Mouse (Mus musculus): ENCODE measurements around the gene Urgcp.
"Not testable (repeated sequence)": the region's sequence is repeated elsewhere in the genome, so short reads cannot be mapped to it uniquely, and the experiment has no call there.

DNA sequence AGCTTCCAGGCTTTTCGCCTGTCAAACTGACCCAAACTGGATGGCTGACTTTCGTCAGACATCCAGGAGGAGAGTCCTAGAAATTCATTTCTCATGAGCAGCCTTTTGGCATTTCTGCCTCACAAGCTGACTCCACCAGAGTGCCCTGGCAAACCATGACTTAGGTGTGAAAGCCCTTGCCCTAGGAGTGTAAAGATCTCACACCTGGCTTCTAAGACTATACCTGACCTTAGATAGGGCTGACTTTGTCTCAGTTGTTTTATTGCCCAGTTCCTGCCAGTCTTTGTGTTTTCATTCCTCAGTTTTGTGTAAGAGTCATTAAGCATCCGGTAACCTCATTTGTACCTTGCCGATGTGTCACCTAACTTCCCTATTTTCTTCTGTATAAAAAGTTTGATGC, 47.3 kb upstream of the Urgcp start:
- TF ChIP-seq POLR2A (IDR thresholded peaks at IDR 0.05; ENCODE audit: borderline replicate concordance, control insufficient read depth, low read depth, low read length); CTCF (IDR thresholded peaks at IDR 0.05; ENCODE audit: control insufficient read depth, insufficient read depth, low read length): not testable (repeated sequence)

All from bone marrow, adult 2 months (tissue).